Mouse (Mus musculus) lung, adult 2 months (tissue): ENCODE measurements around the gene Sp100. TPM values are rescaled to one million over a fixed set of nuclear protein-coding genes. Genes with fewer than 3 reads are reported as not detected.

ENCODE experiments used
- DNase-seq: peaks from one replicate; pipeline ENCODE4 v3.0.0; 2022
- H3K4me1 ChIP-seq: fragments of 200-500 bp; 2 replicates; pipeline ENCODE4 v1.6.1; 2011; ENCODE audit warnings: low read length; ENCODE audit not compliant: control insufficient read depth, insufficient read depth
- H3K4me3 ChIP-seq: fragments of 200-500 bp; replicated peaks from 2 replicates; pipeline ENCODE3; 2011; ENCODE audit warnings: low read depth, mild to moderate bottlenecking, control low read depth, low read length; ENCODE audit errors: extremely low read depth
- CTCF ChIP-seq: fragments of 200-500 bp; IDR thresholded peaks from 2 replicates; pipeline ENCODE4 v1.5.1; 2011; ENCODE audit warnings: mild to moderate bottlenecking, low read length, control low read depth; ENCODE audit not compliant: insufficient read depth
- POLR2A ChIP-seq: fragments of 200-500 bp; IDR thresholded peaks from 2 replicates; pipeline ENCODE4 v1.6.1; 2011; ENCODE audit warnings: low read depth, mild to moderate bottlenecking, control low read depth, low read length, borderline replicate concordance; ENCODE audit errors: extremely low read depth
- WGBS: fragments of 180-500 bp; shearing (Covaris S2); methylation state at CpG from one replicate; pipeline ENCODE4 v1.1.7; 2018; 5-methylcytosine and 5-hydroxymethylcytosine counted together
- polyA plus RNA-seq: library from polyadenylated mRNA; depleted of rRNA; stranded (reverse); fragments of >200 nt; gene quantifications from 2 replicates; pipeline ENCODE4 v1.2.3, GENCODE M21; 2012; rRNA removed

Gene Sp100
- polyA plus RNA-seq, 1 experiment = 26.4 TPM

DNA sequence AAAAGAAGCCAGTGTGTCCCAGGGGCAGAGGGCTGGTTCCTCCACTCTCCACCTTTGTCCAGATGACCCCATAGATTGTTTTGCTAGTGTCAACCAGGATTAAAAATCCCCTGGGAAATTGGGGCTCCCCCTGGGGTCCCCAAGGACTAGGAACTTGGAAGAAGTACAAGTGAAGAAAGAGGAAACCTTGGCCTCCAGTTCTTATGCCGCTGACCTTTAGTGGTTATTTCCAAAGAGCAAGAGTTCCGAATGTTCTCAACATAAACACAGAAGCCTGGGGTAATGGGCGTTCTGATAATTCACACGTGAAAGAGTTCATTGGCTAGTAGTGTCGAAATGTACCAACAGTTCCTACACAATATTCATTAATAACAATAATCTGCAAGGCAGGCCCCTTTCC, 96.7 kb downstream of the Sp100 start:
- WGBS = 73% methylated on average over 5 of the region's 5 CpGs
- no peak for DNase-seq
- no peak overlapping the region for H3K4me3 ChIP-seq
- no peak for TF ChIP-seq CTCF
- TF ChIP-seq POLR2A = no peak
- no peaks in the 10 kb centered on the region for H3K4me1 ChIP-seq

DNA sequence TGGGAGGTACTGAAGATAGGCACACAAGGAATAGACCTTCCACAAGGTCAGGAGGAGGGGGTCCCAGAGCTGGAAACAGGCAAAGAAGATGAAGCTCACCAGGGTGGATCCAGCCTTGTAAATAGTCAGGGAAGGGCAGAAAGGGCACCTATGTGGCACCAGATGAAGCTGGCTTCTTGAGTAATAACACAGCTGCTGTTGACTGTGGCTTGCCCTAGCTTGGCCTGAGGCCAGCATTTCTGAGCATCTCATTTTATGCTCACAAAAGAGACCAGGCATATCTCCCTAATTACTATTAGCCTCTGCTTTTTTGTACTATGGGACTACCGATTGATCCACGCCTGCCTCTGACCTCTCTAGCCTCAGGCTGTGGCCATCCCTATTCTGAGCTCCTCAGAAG, 100.0 kb downstream of the Sp100 start:
- no peaks in the 10 kb centered on the region for H3K4me1 ChIP-seq
- WGBS = 88% methylated on average over 2 of the region's 2 CpGs
- DNase-seq = no peak
- H3K4me3 ChIP-seq = no peak overlapping the region
- no peak for TF ChIP-seq CTCF
- TF ChIP-seq POLR2A = no peak

DNA sequence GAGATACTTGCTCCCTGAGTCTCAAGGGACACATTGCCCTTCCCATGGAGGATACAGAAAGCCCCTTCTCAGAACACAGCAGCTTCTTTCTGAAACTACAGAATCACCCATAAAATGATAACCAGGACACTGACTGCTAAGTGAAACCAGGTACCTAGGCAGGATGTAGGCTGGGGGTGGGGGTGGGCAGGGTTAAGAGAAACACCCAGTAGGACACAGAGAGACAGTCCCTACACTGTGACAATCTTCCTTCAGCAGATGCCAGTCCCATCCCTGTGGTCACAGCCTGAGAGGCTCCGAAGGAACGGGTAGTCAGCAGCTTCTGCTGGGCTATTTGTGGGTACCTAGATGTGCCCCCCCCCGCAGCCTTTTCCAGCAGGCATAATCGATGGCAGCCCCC, 100.9 kb downstream of the Sp100 start:
- no peak for TF ChIP-seq CTCF
- TF ChIP-seq POLR2A = no peak
- Histone ChIP-seq H3K4me1 (no peaks in the 10 kb centered on the region), H3K4me3 (no peak overlapping the region)
- 72% methylated on average over 4 of the region's 4 CpGs for WGBS
- no peak for DNase-seq

DNA sequence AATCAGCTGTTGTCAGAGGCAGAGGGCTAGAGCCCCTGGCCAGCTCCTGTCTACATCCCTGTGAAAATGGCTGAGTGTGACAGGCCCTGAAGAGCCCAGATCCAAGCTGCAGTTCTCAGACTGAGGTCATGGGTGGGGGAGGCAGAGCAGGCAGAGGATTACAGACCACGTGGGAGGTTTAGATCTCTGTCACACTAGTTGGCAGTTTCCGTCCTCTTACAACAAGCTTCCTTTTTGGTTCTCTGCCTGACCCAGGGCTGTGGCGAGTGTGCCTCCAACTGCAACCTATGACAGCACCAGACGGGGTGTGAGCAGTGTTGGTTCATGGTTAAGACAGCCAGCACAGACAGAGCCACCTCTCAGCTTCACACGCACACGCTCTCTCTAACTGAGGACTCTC, 101.7 kb downstream of the Sp100 start:
- peak; percentile 4 for DNase-seq
- TF ChIP-seq POLR2A = no peak
- no peak for TF ChIP-seq CTCF
- H3K4me1 ChIP-seq = no peaks in the 10 kb centered on the region
- H3K4me3 ChIP-seq = no peak overlapping the region
- WGBS = 28% methylated on average over 6 of the region's 6 CpGs

DNA sequence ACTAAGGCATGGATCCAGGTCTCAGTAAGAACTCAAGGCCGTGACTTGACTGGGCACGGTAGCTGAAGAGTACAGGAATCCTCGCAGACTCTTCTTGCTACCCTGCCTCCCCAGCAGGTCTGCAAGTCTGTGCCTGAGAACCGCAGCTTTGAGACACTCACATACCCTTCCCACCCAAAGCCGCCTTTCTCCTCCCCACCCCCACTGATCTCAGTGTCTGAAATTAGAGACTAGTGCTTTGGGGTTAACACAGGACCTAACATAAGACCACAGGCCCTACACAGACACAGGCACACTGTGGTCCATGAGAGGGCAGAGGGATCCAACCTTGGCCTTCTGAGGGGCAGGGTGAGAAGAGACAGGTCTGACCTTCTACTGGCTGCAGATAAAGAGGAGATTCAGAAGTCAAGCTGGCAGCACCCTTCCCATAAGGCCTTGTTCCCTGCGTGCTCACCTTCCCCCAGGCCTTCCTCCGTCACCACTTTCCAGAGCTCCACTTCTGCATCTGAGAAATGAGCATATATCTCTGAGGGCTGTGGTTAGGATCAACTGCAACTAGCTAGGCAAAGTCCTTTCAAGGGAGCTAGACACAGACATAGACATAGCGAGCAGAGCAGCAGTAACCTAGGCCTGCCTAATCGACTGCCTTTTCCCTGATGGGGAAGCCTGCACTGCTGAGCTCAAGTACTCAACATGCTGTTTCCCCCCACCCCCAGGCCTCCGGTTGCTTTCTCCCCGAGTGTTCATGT, 102.3 kb downstream of the Sp100 start:
- 69% methylated on average over 11 of the region's 11 CpGs for WGBS
- H3K4me1 ChIP-seq = no peaks in the 10 kb centered on the region
- no peak overlapping the region for H3K4me3 ChIP-seq
- DNase-seq = no peak
- TF ChIP-seq POLR2A (no peak), CTCF (no peak)

DNA sequence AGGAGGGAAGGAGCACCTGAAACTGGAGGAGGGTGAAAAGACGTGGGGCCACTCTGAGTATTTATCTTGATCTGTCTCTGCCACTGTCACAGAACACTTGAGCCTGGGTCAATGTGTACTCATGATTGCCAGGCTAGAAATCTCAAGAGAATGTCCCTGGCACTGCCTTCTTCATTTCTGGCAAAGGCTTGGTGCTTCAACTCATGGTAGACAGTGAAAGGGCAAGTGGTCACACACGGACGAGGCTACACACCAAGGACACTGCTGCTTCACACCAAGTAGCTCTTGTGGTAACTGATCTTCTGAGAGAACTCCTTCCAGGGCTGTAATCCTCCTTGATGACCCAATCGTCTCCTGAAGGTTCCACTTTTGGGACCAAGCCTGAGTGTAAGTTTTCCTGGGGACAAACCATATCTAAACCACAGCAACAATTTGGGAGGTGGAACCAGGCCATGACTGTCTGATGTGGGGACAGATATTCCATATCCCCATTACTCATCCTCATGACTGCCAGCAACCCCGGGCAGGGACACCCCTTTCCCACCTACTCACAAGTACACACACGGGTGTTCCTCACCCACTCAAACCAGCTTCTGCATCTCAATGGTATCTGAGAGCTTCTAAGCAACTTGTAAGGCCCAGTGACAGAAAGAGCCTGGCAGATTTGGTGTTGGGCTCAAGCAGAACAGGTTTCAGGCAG, 107.9 kb downstream of the Sp100 start:
- 58% methylated on average over 6 of the region's 6 CpGs for WGBS
- TF ChIP-seq POLR2A (no peak), CTCF (no peak)
- Histone ChIP-seq H3K4me1 (no peaks in the 10 kb centered on the region), H3K4me3 (no peak overlapping the region)
- DNase-seq = no peak

DNA sequence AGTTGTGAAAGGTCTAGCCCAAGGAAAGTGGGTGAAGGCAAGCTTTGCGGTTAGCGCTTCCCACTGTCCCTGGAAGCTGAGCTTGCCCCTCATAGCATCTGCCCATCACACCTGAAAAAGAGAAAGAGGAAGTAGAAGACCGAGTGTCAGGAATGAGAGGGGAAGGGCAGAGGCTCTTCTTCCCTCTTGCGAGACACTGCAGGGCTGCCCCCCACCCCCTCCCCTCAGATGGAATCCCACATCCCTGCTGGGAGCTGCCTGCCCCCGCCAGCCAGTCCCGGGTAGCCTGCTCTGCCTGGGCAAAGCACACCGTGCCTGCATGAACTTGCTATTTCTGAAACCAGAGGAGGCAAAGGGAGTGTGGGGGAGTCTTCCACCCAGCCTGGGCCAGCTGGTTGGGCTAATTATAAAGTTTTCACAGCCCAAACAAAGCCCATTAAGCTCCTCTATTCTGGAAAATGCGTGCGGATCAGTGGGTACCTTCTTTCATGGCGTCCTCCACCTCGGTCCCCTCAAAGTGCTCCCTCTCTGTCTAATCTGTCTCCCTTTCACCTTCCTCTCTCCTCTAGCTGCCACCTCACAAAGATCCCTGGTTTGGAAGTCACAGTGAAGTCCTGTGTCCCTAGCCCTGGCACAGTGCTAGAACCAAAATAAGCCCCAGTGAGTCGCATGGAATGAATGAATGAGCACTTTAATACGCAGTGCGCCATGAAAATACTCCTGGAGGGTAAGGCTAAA, 108.6 kb downstream of the Sp100 start:
- no peaks in the 10 kb centered on the region for H3K4me1 ChIP-seq
- WGBS = 35% methylated on average over 14 of the region's 14 CpGs
- TF ChIP-seq POLR2A = no peak
- no peak for TF ChIP-seq CTCF
- no peak overlapping the region for H3K4me3 ChIP-seq
- no peak for DNase-seq

DNA sequence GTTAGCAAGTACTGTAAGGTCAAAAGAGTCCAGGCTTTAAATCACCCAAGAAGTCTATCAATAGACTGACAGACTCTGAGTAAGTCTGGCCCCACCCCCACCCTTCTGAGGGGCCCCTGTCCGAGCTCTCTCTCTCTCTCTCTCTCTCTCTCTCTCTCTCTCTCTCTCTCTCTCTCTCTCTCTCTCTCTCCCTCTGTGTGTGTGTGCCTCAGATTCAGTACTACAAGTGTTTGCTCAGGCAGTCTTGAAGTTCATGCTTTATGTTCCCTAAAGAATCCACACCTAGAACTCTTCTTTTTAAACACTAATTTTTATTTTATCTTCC, 109.1 kb downstream of the Sp100 start:
- no peak for TF ChIP-seq POLR2A
- TF ChIP-seq CTCF = no peak
- no peak for DNase-seq
- H3K4me1 ChIP-seq = no peaks in the 10 kb centered on the region
- no peak overlapping the region for H3K4me3 ChIP-seq
- 35% methylated on average over 1 of the region's 1 CpGs for WGBS

Other genes with a start within 250 kb of the Sp100 start
- not detected in 2 replicates for gene G530012D18Rik, start 74.3 kb upstream of the Sp100 start, polyA plus RNA-seq
- 13.7 and 20.1 TPM in 2 replicates for gene Sp110, start 51.2 kb upstream of the Sp100 start, polyA plus RNA-seq
- gene Sp140, start 49.6 kb upstream of the Sp100 start, polyA plus RNA-seq = 6.3 and 11.4 TPM in 2 replicates
- 3.0 and 3.6 TPM in 2 replicates for gene A630001G21Rik, start 128.7 kb downstream of the Sp100 start, polyA plus RNA-seq
- 43.8 and 48.3 TPM in 2 replicates for gene Cab39, start 143.5 kb downstream of the Sp100 start, polyA plus RNA-seq
- gene Itm2c, start 244.3 kb downstream of the Sp100 start, polyA plus RNA-seq = 232 and 319 TPM in 2 replicates